Mouse (Mus musculus) embryonic facial prominence, embryonic 12.5 days (tissue): ENCODE measurements at regions not wholly inside any gene's neighbourhood (a gene's known extent, or its start where the extent isn't known, plus 50 kb on each side); places are given as distances from the start of the nearest gene placed in this dataset.

ENCODE experiments used
- ATAC-seq: fragments of 200-750 bp; cut with Nextera tagmentation; 2 replicates; pipeline ENCODE4 v1.8.0; 2017; ENCODE audit not compliant: insufficient number of reproducible peaks, insufficient read depth, low FRiP score, low TSS enrichment
- H3K27ac ChIP-seq: fragments of 300-500 bp; sonication (generic); 2 replicates; pipeline ENCODE4 v1.5.1; 2016; ENCODE audit warnings: mild to moderate bottlenecking
- H3K27me3 ChIP-seq: fragments of 300-500 bp; sonication (generic); 2 replicates; pipeline ENCODE4 v1.6.1; 2016; ENCODE audit warnings: mild to moderate bottlenecking, moderate library complexity
- H3K36me3 ChIP-seq: fragments of 300-500 bp; sonication (generic); 2 replicates; pipeline ENCODE4 v1.6.1; 2016; ENCODE audit warnings: mild to moderate bottlenecking
- H3K4me1 ChIP-seq: fragments of 300-500 bp; sonication (generic); 2 replicates; pipeline ENCODE4 v1.6.1; 2016
- H3K4me2 ChIP-seq: fragments of 300-500 bp; sonication (generic); replicated peaks from 2 replicates; pipeline ENCODE4 v1.6.1; 2016; ENCODE audit warnings: mild to moderate bottlenecking, moderate library complexity
- H3K4me3 ChIP-seq: fragments of 300-500 bp; sonication (generic); 2 replicates; pipeline ENCODE4 v1.5.1; 2016; ENCODE audit warnings: mild to moderate bottlenecking
- H3K9ac ChIP-seq: fragments of 300-500 bp; sonication (generic); 2 replicates; pipeline ENCODE4 v1.6.1; 2016; ENCODE audit warnings: mild to moderate bottlenecking, moderate library complexity
- H3K9me3 ChIP-seq: fragments of 300-500 bp; sonication (generic); 2 replicates; pipeline ENCODE4 v1.6.1; 2016; ENCODE audit warnings: mild to moderate bottlenecking, moderate library complexity
- WGBS: fragments of 180-500 bp; shearing (Covaris S2); methylation state at CpG from one replicate; pipeline ENCODE4 v1.1.7; 2016; 5-methylcytosine and 5-hydroxymethylcytosine counted together

- Histone ChIP-seq H3K4me3 (no peak overlapping the region), H3K4me2 (no peak overlapping the region), H3K27ac (no peak overlapping the region), H3K27me3 (no peaks in the 10 kb centered on the region), H3K4me1 (peaks cover 7% of the 10 kb centered on the region), H3K9ac (no peak overlapping the region), H3K9me3 (no peaks in the 10 kb centered on the region), H3K36me3 (no peaks in the 10 kb centered on the region)
- WGBS, result 90% methylated on average over 12 of the region's 12 CpGs
- no peak for ATAC-seq
Observed at GRCm38 (mm10) chr7:63991085-63992010, 52.6 kb upstream of the Klf13 start.

GRCm38 (mm10) chr7:63990312-63991028 is 51.8 kb upstream of the Klf13 start:
- Histone ChIP-seq H3K9ac (no peak overlapping the region), H3K9me3 (no peaks in the 10 kb centered on the region), H3K36me3 (no peaks in the 10 kb centered on the region), H3K4me1 (peaks cover 12% of the 10 kb centered on the region), H3K4me3 (no peak overlapping the region), H3K4me2 (no peak overlapping the region), H3K27me3 (no peaks in the 10 kb centered on the region), H3K27ac (no peak overlapping the region)
- ATAC-seq, result no peak
- WGBS, result 76% methylated on average over 8 of the region's 8 CpGs

DNA sequence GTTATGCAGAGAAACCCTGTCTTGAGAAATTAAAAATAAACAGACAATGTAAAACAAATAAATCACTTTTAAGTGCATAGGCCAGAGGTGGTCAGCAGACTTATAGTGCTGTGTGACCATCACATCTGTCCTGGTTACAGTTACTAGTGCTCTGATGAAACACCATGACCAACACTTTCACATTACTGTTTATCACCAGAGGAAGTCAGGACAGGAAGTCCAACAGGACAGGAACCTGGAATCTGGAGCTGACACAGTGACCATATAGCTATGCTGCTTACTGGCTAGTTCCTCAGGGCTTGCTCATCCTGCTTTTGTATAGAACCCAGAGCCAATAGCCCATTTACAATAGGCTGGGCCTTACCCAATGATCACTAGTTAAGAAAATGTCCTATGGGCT is 51.0 kb upstream of the Klf13 start:
- ATAC-seq, result no peak
- Histone ChIP-seq H3K4me3 (no peak overlapping the region), H3K27me3 (no peaks in the 10 kb centered on the region), H3K9me3 (no peaks in the 10 kb centered on the region), H3K36me3 (no peaks in the 10 kb centered on the region), H3K4me1 (peaks cover 12% of the 10 kb centered on the region), H3K27ac (no peak overlapping the region), H3K4me2 (no peak overlapping the region), H3K9ac (no peak overlapping the region)
